Mouse (Mus musculus) liver, embryonic 11.5 days (tissue): ENCODE measurements around the gene Ciao2a. TPM values are rescaled to one million over a fixed set of nuclear protein-coding genes. Genes with fewer than 3 reads are reported as not detected.

Experiments
- ATAC-seq: fragments of 200-750 bp; cut with Nextera tagmentation; replicated peaks from 2 replicates; pipeline ENCODE4 v1.8.0; 2017; ENCODE audit warnings: moderate number of reproducible peaks, mild to moderate bottlenecking, moderate TSS enrichment, moderate library complexity; ENCODE audit not compliant: low FRiP score
- DNase-seq: peaks from one replicate; pipeline ENCODE4 v3.0.0-alpha.2; 2017; ENCODE audit warnings: low spot score
- H3K27ac ChIP-seq: fragments of 300-500 bp; sonication (generic); 2 replicates; pipeline ENCODE4 v1.5.1; 2014; ENCODE audit warnings: mild to moderate bottlenecking, low read depth, low read length, control low read depth
- H3K27me3 ChIP-seq: fragments of 300-500 bp; sonication (generic); replicated peaks from 2 replicates; pipeline ENCODE4 v1.6.1; 2014; ENCODE audit warnings: low read length, mixed read lengths; ENCODE audit not compliant: control insufficient read depth, insufficient read depth
- H3K36me3 ChIP-seq: fragments of 300-500 bp; sonication (generic); 2 replicates; pipeline ENCODE4 v1.6.1; 2014; ENCODE audit warnings: mild to moderate bottlenecking, low read length, moderate library complexity, mixed read lengths; ENCODE audit not compliant: control insufficient read depth, insufficient read depth
- H3K4me1 ChIP-seq: fragments of 300-500 bp; sonication (generic); replicated peaks from 2 replicates; pipeline ENCODE4 v1.6.1; 2014; ENCODE audit warnings: low read length, mixed read lengths; ENCODE audit not compliant: control insufficient read depth, insufficient read depth
- H3K4me2 ChIP-seq: fragments of 300-500 bp; sonication (generic); 2 replicates; pipeline ENCODE4 v1.6.1; 2014; ENCODE audit warnings: mild to moderate bottlenecking, control low read depth, moderate library complexity
- H3K4me3 ChIP-seq: fragments of 300-500 bp; sonication (generic); 2 replicates; pipeline ENCODE4 v1.5.1; 2014; ENCODE audit warnings: low read depth, low read length, control low read depth
- H3K9ac ChIP-seq: fragments of 300-500 bp; sonication (generic); 2 replicates; pipeline ENCODE4 v1.6.1; 2014; ENCODE audit warnings: low read depth, low read length, control low read depth
- H3K9me3 ChIP-seq: fragments of 300-500 bp; sonication (generic); 2 replicates; pipeline ENCODE4 v1.6.1; 2016; ENCODE audit warnings: low read length, inconsistent platforms, mixed read lengths; ENCODE audit not compliant: control insufficient read depth
- WGBS: fragments of 180-500 bp; shearing (Covaris S2); extraction: QIAGEN DNeasy Blood & Tissue Kit; methylation state at CpG from one replicate; pipeline ENCODE4 v1.1.7; 2014; 5-methylcytosine and 5-hydroxymethylcytosine counted together
- polyA plus RNA-seq: library from polyadenylated mRNA; unstranded; fragments of >200 nt; fragmentation: Nextera tagmentation; extraction: Ambion mirVana; gene quantifications from 2 replicates; pipeline ENCODE4 v1.2.1, GENCODE M21; 2014

Ciao2a gene
- polyA plus RNA-seq = 256 and 260 TPM in 2 replicates

- 1% methylated on average over 34 of the region's 34 CpGs for WGBS
- no peaks in the 10 kb centered on the region for H3K27me3 ChIP-seq
- DNase-seq = peak; percentile 85
- peaks cover 36% of the 10 kb centered on the region for H3K4me1 ChIP-seq
- ATAC-seq = peak; percentile 77
- H3K36me3 ChIP-seq = no peaks in the 10 kb centered on the region; the same call in none of the 2 replicates
- H3K27ac ChIP-seq = peak within 1 kb of the TSS; percentile 95
- peak within 1 kb of the TSS; percentile 95 for H3K4me2 ChIP-seq
- peak within 1 kb of the TSS; percentile 89 for H3K4me3 ChIP-seq
- H3K9me3 ChIP-seq = no peaks in the 10 kb centered on the region
- H3K9ac ChIP-seq = peak within 1 kb of the TSS; percentile 69
Measured at GRCm38 (mm10) chr9:66126456-66127192, at the start of gene Ciao2a, which contains the start of gene Snx1. TSS of gene Ciao2a (plus strand) at chr9:66126611. TSS of gene Snx1 (minus strand) at chr9:66126587.

GRCm38 (mm10) chr9:66078072-66078471 is 48.3 kb upstream of the Ciao2a start:
- DNase-seq (no peak), ATAC-seq (no peak)
- peaks cover 2% of the 10 kb centered on the region; the same call in 1 of the 2 replicates for H3K27me3 ChIP-seq
- H3K9ac ChIP-seq = no peak overlapping the region
- no peak overlapping the region for H3K27ac ChIP-seq
- no peak overlapping the region for H3K4me3 ChIP-seq
- H3K4me1 ChIP-seq = peaks cover 4% of the 10 kb centered on the region; the same call in 1 of the 2 replicates
- 74% methylated on average over 3 of the region's 3 CpGs for WGBS
- no peaks in the 10 kb centered on the region for H3K36me3 ChIP-seq
- H3K4me2 ChIP-seq = no peak overlapping the region
- no peaks in the 10 kb centered on the region for H3K9me3 ChIP-seq

- H3K27me3 ChIP-seq = peaks cover 2% of the 10 kb centered on the region; the same call in 1 of the 2 replicates
Measured at GRCm38 (mm10) chr9:66078493-66078892, 47.9 kb upstream of the Ciao2a start.

GRCm38 (mm10) chr9:66080804-66081459 is 45.5 kb upstream of the Ciao2a start:
- 75% methylated on average over 3 of the region's 3 CpGs for WGBS

More at GRCm38 (mm10) chr9:66078493-66078892, 47.9 kb upstream of the Ciao2a start:
- Histone ChIP-seq H3K4me1 (peaks cover 4% of the 10 kb centered on the region; the same call in 1 of the 2 replicates), H3K36me3 (no peaks in the 10 kb centered on the region), H3K4me3 (no peak overlapping the region), H3K4me2 (peak overlapping the region; percentile 24), H3K27ac (no peak overlapping the region), H3K9ac (no peak overlapping the region), H3K9me3 (no peaks in the 10 kb centered on the region)
- DNase-seq = no peak
- no peak for ATAC-seq
- 32% methylated on average over 14 of the region's 14 CpGs for WGBS

GRCm38 (mm10) chr9:66081999-66082398 is 44.4 kb upstream of the Ciao2a start:
- Histone ChIP-seq H3K9me3 (no peaks in the 10 kb centered on the region), H3K4me2 (no peak overlapping the region), H3K36me3 (peaks cover 3% of the 10 kb centered on the region; the same call in 1 of the 2 replicates), H3K9ac (no peak overlapping the region), H3K4me3 (no peak overlapping the region), H3K27me3 (peaks cover 2% of the 10 kb centered on the region; the same call in 1 of the 2 replicates), H3K4me1 (peaks cover 4% of the 10 kb centered on the region; the same call in 1 of the 2 replicates), H3K27ac (no peak overlapping the region)
- ATAC-seq = no peak
- 66% methylated on average over 4 of the region's 4 CpGs for WGBS
- no peak for DNase-seq

More at GRCm38 (mm10) chr9:66080804-66081459, 45.5 kb upstream of the Ciao2a start:
- DNase-seq (no peak), ATAC-seq (no peak)
- Histone ChIP-seq H3K4me2 (no peak overlapping the region), H3K9ac (no peak overlapping the region), H3K4me1 (peaks cover 4% of the 10 kb centered on the region; the same call in 1 of the 2 replicates), H3K27ac (no peak overlapping the region), H3K27me3 (peaks cover 2% of the 10 kb centered on the region; the same call in 1 of the 2 replicates), H3K9me3 (no peaks in the 10 kb centered on the region), H3K4me3 (no peak overlapping the region), H3K36me3 (no peaks in the 10 kb centered on the region)

GRCm38 (mm10) chr9:66084171-66084570 is 42.2 kb upstream of the Ciao2a start:
- Histone ChIP-seq H3K9me3 (no peaks in the 10 kb centered on the region), H3K9ac (no peak overlapping the region), H3K4me3 (no peak overlapping the region), H3K4me2 (no peak overlapping the region), H3K27ac (no peak overlapping the region), H3K36me3 (peaks cover 16% of the 10 kb centered on the region), H3K27me3 (peaks cover 2% of the 10 kb centered on the region; the same call in 1 of the 2 replicates), H3K4me1 (no peaks in the 10 kb centered on the region)
- no peak for DNase-seq
- 83% methylated on average over 3 of the region's 3 CpGs for WGBS
- ATAC-seq = no peak

DNA sequence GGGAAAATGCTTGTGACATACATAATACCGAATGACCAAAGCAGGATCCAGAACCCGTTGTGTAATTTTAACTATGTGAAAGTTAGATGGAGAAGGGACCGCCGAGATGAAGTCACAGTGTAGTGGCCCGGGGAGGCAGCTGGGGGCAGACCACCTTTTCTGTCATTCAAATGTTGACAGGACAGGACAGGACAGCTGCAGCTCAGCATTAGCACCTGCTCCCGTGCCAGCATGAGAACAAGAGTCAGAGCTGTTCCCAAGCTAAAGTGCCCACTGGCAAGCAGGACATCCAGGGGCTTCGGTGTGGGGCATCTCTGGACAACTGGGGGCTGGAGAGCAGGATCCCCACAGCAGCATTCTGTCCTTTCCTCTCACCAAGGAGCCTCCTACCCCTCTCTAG is 39.3 kb upstream of the Ciao2a start:
- no peak for DNase-seq
- Histone ChIP-seq H3K27ac (no peak overlapping the region), H3K9ac (no peak overlapping the region), H3K9me3 (no peaks in the 10 kb centered on the region), H3K4me1 (no peaks in the 10 kb centered on the region), H3K4me3 (no peak overlapping the region), H3K36me3 (peaks cover 27% of the 10 kb centered on the region), H3K4me2 (no peak overlapping the region), H3K27me3 (no peaks in the 10 kb centered on the region; the same call in 1 of the 2 replicates)
- 94% methylated on average over 7 of the region's 7 CpGs for WGBS
- no peak for ATAC-seq

GRCm38 (mm10) chr9:66088411-66088810 is 38.0 kb upstream of the Ciao2a start:
- 58% methylated on average over 4 of the region's 4 CpGs for WGBS
- Histone ChIP-seq H3K9me3 (no peaks in the 10 kb centered on the region), H3K27ac (no peak overlapping the region), H3K27me3 (no peaks in the 10 kb centered on the region), H3K4me2 (no peak overlapping the region), H3K36me3 (peaks cover 37% of the 10 kb centered on the region), H3K4me3 (no peak overlapping the region), H3K9ac (no peak overlapping the region), H3K4me1 (no peaks in the 10 kb centered on the region)
- ATAC-seq = peak; percentile 68
- DNase-seq = no peak
